Mouse (Mus musculus) MEL (cell line): ENCODE data around the gene Mcm2. TPM values are rescaled to one million over a fixed set of nuclear protein-coding genes. Genes with fewer than 3 reads are reported as not detected.

Source experiments
- DNase-seq: peaks from one replicate; pipeline ENCODE4 v3.0.0; 2011; ENCODE audit warnings: low read depth, low spot score
- H3K27ac ChIP-seq: 2 replicates; pipeline ENCODE4 v1.5.1; 2012; ENCODE audit warnings: low read depth, mild to moderate bottlenecking, control low read depth, low read length, moderate library complexity; ENCODE audit not compliant: control insufficient read depth
- H3K27me3 ChIP-seq, 2 experiments: fragments of 150-350 bp in 1 of 2; sonication (generic) in 1 of 2; 2 replicates each; pipeline ENCODE4 v1.6.1; 2012; ENCODE audit warnings: low read length in 2 of 2, mild to moderate bottlenecking in 2 of 2, improper control_type of control experiment in 1 of 2, moderate library complexity in 1 of 2; ENCODE audit not compliant: insufficient read depth in 2 of 2, control insufficient read depth in 1 of 2
- H3K36me3 ChIP-seq, 2 experiments: 2 replicates each; pipeline ENCODE4 v1.6.1; 2012 to 2014; ENCODE audit warnings: low read length in 2 of 2, improper control_type of control experiment in 1 of 2, inconsistent platforms in 1 of 2, mild to moderate bottlenecking in 1 of 2; ENCODE audit not compliant: insufficient read depth in 2 of 2, control insufficient read depth in 1 of 2
- H3K4me1 ChIP-seq, 2 experiments: fragments of 150-350 bp in 1 of 2; sonication (generic) in 1 of 2; 2 replicates each; pipeline ENCODE4 v1.6.1; 2012; ENCODE audit warnings: low read length in 2 of 2, improper control_type of control experiment in 1 of 2, mild to moderate bottlenecking in 1 of 2; ENCODE audit not compliant: insufficient read depth in 2 of 2, control insufficient read depth in 1 of 2
- H3K4me3 ChIP-seq, 2 experiments: fragments of 150-350 bp in 1 of 2; sonication (generic) in 1 of 2; 2 replicates each; pipeline ENCODE4 v1.5.1; 2012; ENCODE audit warnings: low read depth in 2 of 2, low read length in 2 of 2, mild to moderate bottlenecking in 2 of 2, moderate library complexity in 2 of 2, control low read depth in 1 of 2, improper control_type of control experiment in 1 of 2; ENCODE audit not compliant: control insufficient read depth in 1 of 2, insufficient read depth in 1 of 2
- H3K79me2 ChIP-seq: 2 replicates; pipeline ENCODE4 v1.6.1; 2012; ENCODE audit warnings: mild to moderate bottlenecking, low read length, moderate library complexity; ENCODE audit not compliant: control insufficient read depth, poor library complexity, insufficient read depth
- H3K9ac ChIP-seq: 2 replicates; pipeline ENCODE4 v1.6.1; 2012; ENCODE audit warnings: low read depth, mild to moderate bottlenecking, control low read depth, low read length, moderate library complexity; ENCODE audit not compliant: control insufficient read depth, poor library complexity, severe bottlenecking
- H3K9me3 ChIP-seq: fragments of 150-350 bp; sonication (generic); replicated peaks from 2 replicates; pipeline ENCODE4 v1.6.1; 2012; ENCODE audit warnings: mild to moderate bottlenecking, low read length, improper control_type of control experiment, moderate library complexity; ENCODE audit not compliant: insufficient read depth
- BHLHE40 ChIP-seq: IDR thresholded peaks from 2 replicates; pipeline ENCODE4 v1.6.1; 2012; ENCODE audit warnings: low read depth, mild to moderate bottlenecking, inconsistent platforms, low read length, improper control_type of control experiment, borderline replicate concordance
- CHD1 ChIP-seq: IDR thresholded peaks from 2 replicates; pipeline ENCODE4 v1.6.1; 2012; ENCODE audit warnings: low read depth, mild to moderate bottlenecking, inconsistent platforms, low read length, improper control_type of control experiment
- CTCF ChIP-seq, 3 experiments: IDR thresholded peaks in 2 of 3; conservative IDR thresholded peaks in 1 of 3; 2 replicates each; pipeline ENCODE4 v1.5.1; 2011 to 2012; ENCODE audit warnings: low read length in 3 of 3, low read depth in 2 of 3, mild to moderate bottlenecking in 2 of 3, improper control_type of control experiment in 1 of 3, inconsistent platforms in 1 of 3, mixed read lengths in 1 of 3, moderate library complexity in 1 of 3; ENCODE audit not compliant: control insufficient read depth in 1 of 3, insufficient read depth in 1 of 3, poor library complexity in 1 of 3, severe bottlenecking in 1 of 3
- ELF1 ChIP-seq: IDR thresholded peaks from 2 replicates; pipeline ENCODE4 v1.6.1; 2014; ENCODE audit warnings: low read depth, mild to moderate bottlenecking, inconsistent platforms, low read length, improper control_type of control experiment, moderate library complexity
- ETS1 ChIP-seq: IDR thresholded peaks from 2 replicates; pipeline ENCODE4 v1.6.1; 2012; ENCODE audit warnings: low read depth, mild to moderate bottlenecking, inconsistent platforms, low read length, improper control_type of control experiment, moderate library complexity
- JUND ChIP-seq: IDR thresholded peaks from 2 replicates; pipeline ENCODE4 v1.6.1; 2011; ENCODE audit warnings: low read depth, mild to moderate bottlenecking, improper control_type of control experiment, low read length
- KAT2A ChIP-seq: conservative IDR thresholded peaks from 2 replicates; pipeline ENCODE4 v1.6.1; 2012; ENCODE audit warnings: low read depth, low read length, improper control_type of control experiment, inconsistent platforms
- MAFK ChIP-seq: IDR thresholded peaks from 2 replicates; pipeline ENCODE4 v1.6.1; 2011; ENCODE audit warnings: low read depth, mild to moderate bottlenecking, low read length, improper control_type of control experiment, borderline replicate concordance
- MAX ChIP-seq: IDR thresholded peaks from 2 replicates; pipeline ENCODE4 v1.6.1; 2011; ENCODE audit warnings: low read length, improper control_type of control experiment
- MXI1 ChIP-seq: IDR thresholded peaks from 2 replicates; pipeline ENCODE4 v1.6.1; 2011; ENCODE audit warnings: mild to moderate bottlenecking, low read depth, low read length, improper control_type of control experiment
- NELFE ChIP-seq: IDR thresholded peaks from 2 replicates; pipeline ENCODE4 v1.6.1; 2011; ENCODE audit warnings: low read depth, low read length, improper control_type of control experiment
- RAD21 ChIP-seq: IDR thresholded peaks from 2 replicates; pipeline ENCODE4 v1.6.1; 2011; ENCODE audit warnings: mild to moderate bottlenecking, low read depth, low read length, improper control_type of control experiment
- SMC3 ChIP-seq: IDR thresholded peaks from 2 replicates; pipeline ENCODE4 v1.6.1; 2011; ENCODE audit warnings: low read depth, low read length, improper control_type of control experiment
- TAL1 ChIP-seq: IDR thresholded peaks from 2 replicates; pipeline ENCODE4 v1.6.1; 2012; ENCODE audit warnings: mild to moderate bottlenecking, inconsistent platforms, low read length, moderate library complexity, mixed read lengths
- USF2 ChIP-seq, 2 experiments: IDR thresholded peaks; 2 replicates each; pipeline ENCODE4 v1.6.1; 2011 to 2012; ENCODE audit warnings: improper control_type of control experiment in 2 of 2, low read length in 2 of 2, borderline replicate concordance in 1 of 2, inconsistent platforms in 1 of 2, low read depth in 1 of 2, mild to moderate bottlenecking in 1 of 2; ENCODE audit not compliant: insufficient read depth in 1 of 2
- ZKSCAN1 ChIP-seq: IDR thresholded peaks from 2 replicates; pipeline ENCODE4 v1.6.1; 2012; ENCODE audit warnings: low read depth, mild to moderate bottlenecking, inconsistent platforms, low read length, improper control_type of control experiment, moderate library complexity
- polyA plus RNA-seq, 2 experiments: library from polyadenylated mRNA; stranded (reverse) in 1 of 2; unstranded in 1 of 2; fragments of >175 nt in 1 of 2; fragments of >200 nt in 1 of 2; gene quantifications; 2 replicates each; pipeline versions ENCODE4 v1.2.1 to v1.2.4; 2012; ENCODE audit warnings: low replicate concordance in 2 of 2, low read depth in 1 of 2; ENCODE audit not compliant: insufficient read length in 2 of 2, insufficient read depth in 1 of 2, missing spikeins in 1 of 2
- total RNA-seq: library from RNA; depleted of rRNA; stranded (reverse); fragments of 300-350 nt; gene quantifications from 2 replicates; pipeline ENCODE4 v1.2.3, GENCODE M21; 2012

Gene Mcm2
- total and polyA plus RNA-seq, 3 experiments, result 110 to 268 (median 242) TPM

DNA sequence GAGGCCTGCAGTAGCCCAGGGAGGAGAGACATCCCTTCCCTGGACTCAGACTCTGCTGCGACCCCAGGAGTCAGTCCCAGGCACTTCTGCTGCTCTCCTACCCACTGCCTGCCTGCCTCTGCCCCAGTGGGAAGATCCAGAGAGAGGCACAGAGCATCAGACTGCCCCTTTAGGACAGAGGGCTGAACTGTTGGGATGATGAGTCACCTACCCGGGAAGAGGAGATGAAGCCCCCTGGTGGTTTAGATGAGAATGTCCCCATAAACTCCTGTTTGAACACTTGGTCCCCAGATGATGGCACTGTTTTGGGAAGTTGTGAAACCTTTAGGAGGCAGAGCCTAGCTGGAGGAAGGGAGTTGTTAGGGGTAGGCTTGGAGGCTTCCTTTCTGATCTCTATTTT is 37.7 kb downstream of the Mcm2 start:
- Histone ChIP-seq H3K4me3 (no peak overlapping the region), H3K9me3 (no peaks in the 10 kb centered on the region), H3K79me2 (no peaks in the 10 kb centered on the region), H3K9ac (no peak overlapping the region), H3K4me1 (no peaks in the 10 kb centered on the region), H3K27ac (no peak overlapping the region), H3K27me3 (peaks cover 5 to 19% of the 10 kb centered on the region in 2 experiments), H3K36me3 (no peaks in the 10 kb centered on the region)
- peak; percentile 83 for DNase-seq
- TF ChIP-seq MAFK (no peak), RAD21 (peak; percentile 38), SMC3 (peak; percentile 71), CTCF (IDR thresholded peaks at IDR 0.05 in 2 of 3, conservative IDR thresholded peaks at IDR 0.05 in 1 of 3; ENCODE audit: control insufficient read depth in 1 of 3, insufficient read depth in 1 of 3, low read depth in 2 of 3, low read length in 3 of 3, poor library complexity in 1 of 3, severe bottlenecking in 1 of 3) (peak; percentile 50 to 99 (median 67)), ZKSCAN1 (no peak), JUND (peak; percentile 87)

DNA sequence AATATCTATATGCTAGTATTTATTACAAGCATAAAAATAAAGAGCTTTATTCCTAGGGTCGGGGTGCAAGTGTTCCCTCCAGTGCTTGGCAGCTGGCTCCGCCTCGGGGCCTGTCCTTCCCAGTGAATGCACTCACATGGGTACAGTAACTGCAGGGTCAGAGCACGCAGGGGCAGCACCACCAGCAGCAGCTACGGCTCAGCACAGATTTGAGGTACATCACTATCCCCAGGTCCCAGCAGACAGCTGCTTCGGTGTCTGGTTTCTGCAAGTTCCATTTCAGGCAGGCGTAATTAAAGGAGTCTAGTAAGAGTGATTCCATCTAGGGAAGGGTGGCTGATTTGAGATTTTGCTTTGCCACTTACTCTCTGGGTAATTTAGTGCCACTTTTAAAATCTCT is 40.2 kb downstream of the Mcm2 start:
- Histone ChIP-seq H3K9ac (no peak overlapping the region), H3K9me3 (no peaks in the 10 kb centered on the region), H3K27me3 (peaks cover 9 to 30% of the 10 kb centered on the region in 2 experiments), H3K4me3 (no peak overlapping the region), H3K36me3 (no peaks in the 10 kb centered on the region), H3K4me1 (no peaks in the 10 kb centered on the region), H3K27ac (no peak overlapping the region), H3K79me2 (no peaks in the 10 kb centered on the region)
- no peak for DNase-seq
- TF ChIP-seq ELF1 (no peak), BHLHE40 (no peak), MAFK (no peak), NELFE (no peak), KAT2A (no peak), SMC3 (no peak), TAL1 (no peak), ETS1 (no peak)

DNA sequence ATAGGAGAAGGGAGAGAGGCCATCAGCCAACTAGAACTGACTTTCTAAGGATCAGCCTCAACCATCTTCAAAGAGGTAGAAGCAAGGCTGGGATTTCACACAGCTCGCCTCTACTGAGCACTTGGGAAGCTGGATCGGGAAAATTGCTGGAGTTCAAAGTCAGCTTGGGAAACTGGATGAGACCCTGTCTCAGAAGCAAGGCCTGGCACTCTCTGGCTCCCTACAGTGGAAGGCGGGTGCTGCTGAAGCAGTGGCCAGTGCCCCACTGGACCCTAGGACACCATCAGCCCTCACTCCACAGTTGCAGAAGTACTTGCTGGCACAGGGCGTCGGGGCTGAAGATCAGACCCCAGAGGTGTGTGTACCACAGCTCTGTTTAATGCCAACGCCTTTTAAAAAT is 40.8 kb downstream of the Mcm2 start:
- no peak for DNase-seq
- Histone ChIP-seq H3K4me1 (no peaks in the 10 kb centered on the region), H3K9me3 (no peaks in the 10 kb centered on the region), H3K27me3 (peaks cover 9 to 29% of the 10 kb centered on the region in 2 experiments), H3K36me3 (no peaks in the 10 kb centered on the region), H3K27ac (no peak overlapping the region), H3K4me3 (no peak overlapping the region), H3K79me2 (no peaks in the 10 kb centered on the region), H3K9ac (no peak overlapping the region)
- TF ChIP-seq MXI1 (no peak), TAL1 (no peak), USF2 (IDR thresholded peaks at IDR 0.05; ENCODE audit: borderline replicate concordance in 1 of 2, insufficient read depth in 1 of 2, low read depth in 1 of 2, low read length in 2 of 2) (no peak), CHD1 (no peak), MAX (no peak), RAD21 (no peak), CTCF (IDR thresholded peaks at IDR 0.05 in 2 of 3, conservative IDR thresholded peaks at IDR 0.05 in 1 of 3; ENCODE audit: control insufficient read depth in 1 of 3, insufficient read depth in 1 of 3, low read depth in 2 of 3, low read length in 3 of 3, poor library complexity in 1 of 3, severe bottlenecking in 1 of 3) (no peak)
